Mouse (Mus musculus): ENCODE results near the gene Gm21616. TPM values are rescaled to one million over a fixed set of nuclear protein-coding genes. Genes with fewer than 3 reads are reported as not detected.
"Not testable (repeated sequence)": the region's sequence is repeated elsewhere in the genome, so short reads cannot be mapped to it uniquely, and the experiment has no call there.

The Gm21616 gene
- not detected in 2 replicates for polyA plus RNA-seq (2015; fragmentation: Nextera tagmentation; extraction: Ambion mirVana)

- not testable (repeated sequence) for H3K9ac ChIP-seq (ENCODE audit: low read depth, low read length); H3K9me3 ChIP-seq (ENCODE audit: control insufficient read depth, low read length); ATAC-seq; H3K36me3 ChIP-seq (ENCODE audit: control insufficient read depth, insufficient read depth, low read length); H3K4me1 ChIP-seq (ENCODE audit: control insufficient read depth, insufficient read depth, low read length); H3K4me2 ChIP-seq (ENCODE audit: low read depth, low read length); H3K27me3 ChIP-seq (replicated peaks; ENCODE audit: control insufficient read depth, insufficient read depth, low read length); H3K27ac ChIP-seq (ENCODE audit: low read length); H3K4me3 ChIP-seq (ENCODE audit: low read length)
- WGBS, result no CpG with 5 or more reads among the region's 4 CpGs
Measured at GRCm38 (mm10) chrX:125435242-125435641, at the start of gene Gm21616. TSS of gene Gm21616 (plus strand) at chrX:125435542.
